Comparison of ENCODE assay signal across 20 mouse cellular contexts in the genomic region with DNA sequence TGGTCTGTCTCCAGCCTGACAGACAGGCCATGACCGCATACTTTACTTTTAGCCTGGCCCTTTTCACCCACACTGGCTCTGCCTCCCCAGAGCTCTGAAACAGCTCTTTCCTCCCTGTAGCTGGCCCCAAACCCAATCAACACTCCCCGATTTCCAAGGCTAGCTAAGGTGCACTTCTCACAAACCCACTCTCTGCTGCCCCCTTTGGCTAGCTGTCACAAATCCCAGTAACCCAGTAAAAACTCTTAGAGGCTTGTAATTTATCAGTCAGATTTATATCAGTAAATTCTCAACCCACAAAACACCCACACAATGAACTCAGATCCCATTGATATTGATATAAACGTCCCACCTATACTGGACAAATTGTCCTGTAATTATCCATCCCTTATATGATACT. TPM values are rescaled to one million over a fixed set of nuclear protein-coding genes. Genes with fewer than 3 reads are reported as not detected.
DNase-seq lines count a peak whose midpoint lies in the region; ATAC-seq and TF ChIP-seq lines count a peak whose summit lies in the region.
"Had no signal": no experiment of that assay in that cellular context is flagged by ENCODE, and none has a peak within 500 bp of the region (broad histone marks: within the 10 kb centered on the region; RNA-seq: fewer than 3 reads in every experiment).

No protein-coding gene starts in this region.

- CTCF ChIA-PET in Patski (lab: Charles Lee) = interaction anchor here (2.7 kb wide), 1 partner anchor 19 kb away, joined by 7 read pairs; no protein-coding TSS in a partner anchor

- POLR2A ChIA-PET in Patski (lab: Charles Lee) = no interaction called here

- no peak overlapping the region for H3K4me3 ChIP-seq in intestine, postnatal 0 days (ENCODE audit: low read depth, low read length)
- no peak overlapping the region for H3K4me3 ChIP-seq in intestine, embryonic 16.5 days (ENCODE audit: low read length)
- no peak overlapping the region for H3K4me3 ChIP-seq in forebrain, embryonic 13.5 days
- H3K4me3 ChIP-seq: embryonic facial prominence, embryonic 13.5 days; forebrain, embryonic 15.5 days; limb, embryonic 13.5 days; liver, embryonic 13.5 days; lung, embryonic 15.5 days; midbrain, embryonic 13.5 days had no signal

- 64% methylated on average over 3 of the region's 3 CpGs for WGBS in intestine, postnatal 0 days
- 58% methylated on average over 3 of the region's 3 CpGs for WGBS in intestine, embryonic 16.5 days
- 71% methylated on average over 3 of the region's 3 CpGs for WGBS in forebrain, embryonic 13.5 days

- H3K27me3 ChIP-seq in intestine, postnatal 0 days (replicated peaks; ENCODE audit: control insufficient read depth, insufficient read depth, low read length) = no peaks in the 10 kb centered on the region
- no peaks in the 10 kb centered on the region for H3K27me3 ChIP-seq in intestine, embryonic 16.5 days (replicated peaks; ENCODE audit: control insufficient read depth, insufficient read depth, low read length)
- peaks cover 14% of the 10 kb centered on the region for H3K27me3 ChIP-seq in Patski
- no peaks in the 10 kb centered on the region for H3K27me3 ChIP-seq in forebrain, embryonic 13.5 days
- H3K27me3 ChIP-seq: embryonic facial prominence, embryonic 13.5 days; forebrain, embryonic 15.5 days; limb, embryonic 13.5 days; liver, embryonic 13.5 days; lung, embryonic 15.5 days; midbrain, embryonic 13.5 days had no signal

- no peak overlapping the region for H3K9ac ChIP-seq in intestine, postnatal 0 days (ENCODE audit: low read depth, low read length)
- no peak overlapping the region for H3K9ac ChIP-seq in intestine, embryonic 16.5 days (ENCODE audit: low read depth, low read length)
- H3K9ac ChIP-seq in forebrain, embryonic 13.5 days = no peak overlapping the region
- H3K9ac ChIP-seq: embryonic facial prominence, embryonic 13.5 days; forebrain, embryonic 15.5 days; limb, embryonic 13.5 days; liver, embryonic 13.5 days; lung, embryonic 15.5 days; midbrain, embryonic 13.5 days had no signal

- H3K4me1 ChIP-seq in intestine, postnatal 0 days (replicated peaks; ENCODE audit: control insufficient read depth, insufficient read depth, low read length) = no peaks in the 10 kb centered on the region
- H3K4me1 ChIP-seq in intestine, embryonic 16.5 days (ENCODE audit: control insufficient read depth, insufficient read depth, low read length) = no peaks in the 10 kb centered on the region
- no peaks in the 10 kb centered on the region for H3K4me1 ChIP-seq in forebrain, embryonic 13.5 days
- H3K4me1 ChIP-seq: embryonic facial prominence, embryonic 13.5 days; forebrain, embryonic 15.5 days; limb, embryonic 13.5 days; liver, embryonic 13.5 days; lung, embryonic 15.5 days; midbrain, embryonic 13.5 days had no signal

- TF ChIP-seq CTCF in intestine, postnatal 0 days (IDR thresholded peaks at IDR 0.05; ENCODE audit: low read depth) = 0 out of 2 replicates have a peak, but pooled peaks have one; percentile 26
- peak; percentile 41 for TF ChIP-seq CTCF in Patski (IDR thresholded peaks at IDR 0.05)

- in situ Hi-C loops in Patski (cut with MboI; ENCODE audit: low pct_unique_long_range_greater_than_20kb) = no loop called here

- H3K4me2 ChIP-seq in intestine, postnatal 0 days (replicated peaks; ENCODE audit: low read depth) = no peak overlapping the region
- H3K4me2 ChIP-seq in intestine, embryonic 16.5 days (ENCODE audit: low read depth, low read length) = no peak overlapping the region
- H3K4me2 ChIP-seq in forebrain, embryonic 13.5 days = no peak overlapping the region
- H3K4me2 ChIP-seq: embryonic facial prominence, embryonic 13.5 days; forebrain, embryonic 15.5 days; limb, embryonic 13.5 days; liver, embryonic 13.5 days; lung, embryonic 15.5 days; midbrain, embryonic 13.5 days had no signal

- ATAC-seq in intestine, postnatal 0 days = no peak
- ATAC-seq in intestine, embryonic 16.5 days = no peak
- no peak for ATAC-seq in Patski
- no peak for ATAC-seq in monocyte, adult 5-6 weeks (replicated peaks; ENCODE audit: insufficient number of reproducible peaks, low FRiP score, low TSS enrichment, poor library complexity, severe bottlenecking)
- no peak for ATAC-seq in forebrain, embryonic 13.5 days
- ATAC-seq: forebrain, embryonic 15.5 days; midbrain, embryonic 13.5 days had no signal

- no peaks in the 10 kb centered on the region for H3K36me3 ChIP-seq in intestine, postnatal 0 days (ENCODE audit: control insufficient read depth, insufficient read depth)
- no peaks in the 10 kb centered on the region for H3K36me3 ChIP-seq in intestine, embryonic 16.5 days (ENCODE audit: control insufficient read depth, insufficient read depth, low read length)
- no peaks in the 10 kb centered on the region for H3K36me3 ChIP-seq in forebrain, embryonic 13.5 days (ENCODE audit: poor library complexity, severe bottlenecking)
- H3K36me3 ChIP-seq: embryonic facial prominence, embryonic 13.5 days; forebrain, embryonic 15.5 days; limb, embryonic 13.5 days; liver, embryonic 13.5 days; lung, embryonic 15.5 days; midbrain, embryonic 13.5 days had no signal

- H3K27ac ChIP-seq in intestine, postnatal 0 days (ENCODE audit: low read depth, low read length) = no peak overlapping the region
- H3K27ac ChIP-seq in intestine, embryonic 16.5 days (ENCODE audit: low read length) = no peak overlapping the region
- H3K27ac ChIP-seq in forebrain, embryonic 13.5 days = no peak overlapping the region
- H3K27ac ChIP-seq: embryonic facial prominence, embryonic 13.5 days; forebrain, embryonic 15.5 days; limb, embryonic 13.5 days; liver, embryonic 13.5 days; lung, embryonic 15.5 days; midbrain, embryonic 13.5 days had no signal

- H3K9me3 ChIP-seq in intestine, postnatal 0 days (ENCODE audit: control insufficient read depth) = no peaks in the 10 kb centered on the region
- H3K9me3 ChIP-seq in intestine, embryonic 16.5 days (ENCODE audit: control insufficient read depth, low read length) = no peaks in the 10 kb centered on the region
- H3K9me3 ChIP-seq in forebrain, embryonic 13.5 days (replicated peaks) = no peaks in the 10 kb centered on the region
- H3K9me3 ChIP-seq: embryonic facial prominence, embryonic 13.5 days; forebrain, embryonic 15.5 days; limb, embryonic 13.5 days; liver, embryonic 13.5 days; lung, embryonic 15.5 days; midbrain, embryonic 13.5 days had no signal

- peak; percentile 49 for DNase-seq in thymus, postnatal 4 days
- no peak for DNase-seq in thymus, postnatal 25 days
- no peak for DNase-seq in Patski (ENCODE audit: low read depth, low spot score)
- DNase-seq: cerebellum, adult 8-10 months; gastrocnemius, postnatal 14 days; kidney, adult 8-10 months; kidney, postnatal 25 days; layer of hippocampus, adult 9-11 months; liver, embryonic 13.5 days had no signal

RNA-seq across cellular contexts. Expression of a gene that starts 25.1 kb away (rescaled TPM):
- polyA plus RNA-seq in intestine, postnatal 0 days (2015; fragmentation: Nextera tagmentation; extraction: Ambion mirVana) = 0.10 and 0.13 TPM in 2 replicates
- 0.11 and 0.21 TPM in 2 replicates for polyA plus RNA-seq in intestine, embryonic 16.5 days (2015; fragmentation: Nextera tagmentation; extraction: Ambion mirVana)
- 0.59 TPM for polyA plus RNA-seq in Patski (2021)
- 0.57 to 0.64 TPM in 2 of 3 replicates, not detected in the other for total RNA-seq in monocyte, adult 5-6 weeks (2017)
- polyA plus RNA-seq in forebrain, embryonic 13.5 days (2015; fragmentation: Nextera tagmentation; extraction: Ambion mirVana) = 0.17 and 0.35 TPM in 2 replicates
- total RNA-seq: adrenal gland, adult 18-20 months had no signal
- polyA plus RNA-seq: forebrain, embryonic 15.5 days; small intestine, adult 2 months had no signal
